Mouse (Mus musculus): ENCODE measurements around the gene Ctnna3. TPM values are rescaled to one million over a fixed set of nuclear protein-coding genes. Genes with fewer than 3 reads are reported as not detected.

Ctnna3 gene
- polyA plus RNA-seq, 1 experiment, result 1.3 TPM

- H3K4me3 ChIP-seq (ENCODE audit: insufficient read depth, low read length), result no peak overlapping the region
Observed at GRCm38 (mm10) chr10:63478946-63479345, 49.0 kb downstream of the Ctnna3 start.

DNA sequence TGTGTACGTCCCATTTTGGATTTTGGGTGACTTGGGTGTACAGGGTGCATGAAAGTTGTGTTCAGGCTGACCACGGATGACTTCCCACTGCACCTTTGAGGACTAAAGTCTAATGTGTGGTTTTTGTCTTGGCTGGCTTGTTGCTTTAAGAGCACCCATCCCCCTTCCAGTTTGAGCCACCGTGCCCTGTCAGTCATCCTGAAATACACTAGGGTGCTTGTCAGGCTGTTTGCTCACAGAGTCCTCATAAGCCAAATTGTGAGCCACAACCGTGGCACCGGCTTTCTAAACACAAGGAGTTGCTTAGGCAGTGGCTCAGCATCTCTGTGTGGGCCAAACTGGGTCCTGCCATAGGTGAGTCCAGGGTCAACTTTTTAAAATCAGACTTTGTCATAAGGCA is 50.2 kb downstream of the Ctnna3 start:
- Histone ChIP-seq H3K4me3 (ENCODE audit: insufficient read depth, low read length) (no peak overlapping the region), H3K4me1 (ENCODE audit: control insufficient read depth, insufficient read depth, low read length) (no peaks in the 10 kb centered on the region), H3K27ac (ENCODE audit: insufficient read depth, low read length) (no peak overlapping the region)
- TF ChIP-seq CTCF (IDR thresholded peaks at IDR 0.05; ENCODE audit: extremely low read depth, insufficient read depth, low read length) (no peak), POLR2A (IDR thresholded peaks at IDR 0.05; ENCODE audit: extremely low read depth, insufficient read depth, low read length) (no peak)

More at GRCm38 (mm10) chr10:63478946-63479345, 49.0 kb downstream of the Ctnna3 start:
- H3K4me1 ChIP-seq (ENCODE audit: control insufficient read depth, insufficient read depth, low read length), result no peaks in the 10 kb centered on the region
- no peak overlapping the region for H3K27ac ChIP-seq (ENCODE audit: insufficient read depth, low read length)
- TF ChIP-seq POLR2A (IDR thresholded peaks at IDR 0.05; ENCODE audit: extremely low read depth, insufficient read depth, low read length) (no peak), CTCF (IDR thresholded peaks at IDR 0.05; ENCODE audit: extremely low read depth, insufficient read depth, low read length) (no peak)

DNA sequence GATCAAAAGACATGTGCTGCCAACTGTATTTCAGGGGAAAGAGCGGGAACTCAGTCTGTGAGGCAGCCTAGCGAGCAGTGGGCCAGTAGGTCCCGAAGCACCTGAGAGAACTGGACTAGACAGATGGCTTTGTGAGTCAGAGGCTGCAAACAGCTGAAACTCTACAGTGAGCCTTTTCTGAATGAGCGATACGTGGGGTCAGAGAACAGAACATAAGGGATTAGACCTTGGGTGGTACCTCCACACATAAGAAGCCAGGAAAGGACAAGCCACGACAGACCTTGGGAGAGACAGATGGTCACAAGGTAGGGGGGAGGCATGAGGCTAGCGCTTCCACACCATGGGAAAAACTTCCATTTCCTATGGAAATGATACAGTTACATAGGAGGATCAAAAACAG is 58.4 kb downstream of the Ctnna3 start:
- Histone ChIP-seq H3K4me1 (ENCODE audit: control insufficient read depth, insufficient read depth, low read length) (no peaks in the 10 kb centered on the region), H3K27ac (ENCODE audit: insufficient read depth, low read length) (no peak overlapping the region), H3K4me3 (ENCODE audit: insufficient read depth, low read length) (no peak overlapping the region)
- no peak for TF ChIP-seq POLR2A (IDR thresholded peaks at IDR 0.05; ENCODE audit: extremely low read depth, insufficient read depth, low read length)
- TF ChIP-seq CTCF (IDR thresholded peaks at IDR 0.05; ENCODE audit: extremely low read depth, insufficient read depth, low read length), result no peak

DNA sequence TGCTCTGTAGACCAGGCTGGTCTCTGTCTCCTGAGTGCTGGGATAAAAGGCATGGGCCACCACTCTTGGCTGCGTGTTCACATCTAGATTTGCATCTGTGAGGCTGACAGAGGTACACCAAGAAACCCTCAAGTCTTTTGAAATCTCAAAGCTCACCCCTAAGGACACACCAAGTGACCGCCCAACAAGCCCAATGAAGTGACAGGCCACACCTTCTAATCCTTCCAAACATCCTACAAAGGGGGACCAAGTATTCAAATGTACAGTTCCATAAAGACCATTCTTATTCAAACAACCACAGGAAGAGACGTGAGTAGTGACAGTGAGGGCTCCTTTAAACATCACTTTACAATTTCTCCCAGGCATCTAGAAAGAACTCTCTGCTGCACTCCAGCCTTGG is 94.1 kb downstream of the Ctnna3 start:
- no peak for TF ChIP-seq CTCF (IDR thresholded peaks at IDR 0.05; ENCODE audit: extremely low read depth, insufficient read depth, low read length)
- TF ChIP-seq POLR2A (IDR thresholded peaks at IDR 0.05; ENCODE audit: extremely low read depth, insufficient read depth, low read length), result no peak
- Histone ChIP-seq H3K27ac (ENCODE audit: insufficient read depth, low read length) (no peak overlapping the region), H3K4me3 (ENCODE audit: insufficient read depth, low read length) (no peak overlapping the region), H3K4me1 (ENCODE audit: control insufficient read depth, insufficient read depth, low read length) (no peaks in the 10 kb centered on the region)

DNA sequence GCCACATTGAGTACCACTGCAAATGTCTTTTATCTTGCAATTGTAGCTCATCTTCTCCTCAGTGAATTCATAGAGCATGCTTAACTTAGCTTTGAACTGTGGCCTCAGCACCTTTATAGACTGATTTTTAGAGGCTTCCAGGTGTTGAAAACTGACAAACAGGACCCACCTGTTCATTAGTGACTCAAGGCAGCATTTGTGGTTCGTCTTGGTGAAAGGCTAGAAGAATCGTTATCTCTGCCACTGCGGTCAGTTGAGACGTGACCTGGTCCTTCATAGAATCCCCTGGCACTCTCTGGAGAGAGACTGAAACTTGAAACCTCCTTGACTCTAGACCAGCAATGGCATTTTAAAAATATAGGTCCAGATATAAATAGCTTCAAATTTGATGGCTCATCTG is 96.1 kb downstream of the Ctnna3 start:
- no peak overlapping the region for H3K27ac ChIP-seq (ENCODE audit: insufficient read depth, low read length)
- H3K4me3 ChIP-seq (ENCODE audit: insufficient read depth, low read length), result no peak overlapping the region
- TF ChIP-seq CTCF (IDR thresholded peaks at IDR 0.05; ENCODE audit: extremely low read depth, insufficient read depth, low read length) (no peak), POLR2A (IDR thresholded peaks at IDR 0.05; ENCODE audit: extremely low read depth, insufficient read depth, low read length) (no peak)
- no peaks in the 10 kb centered on the region for H3K4me1 ChIP-seq (ENCODE audit: control insufficient read depth, insufficient read depth, low read length)

GRCm38 (mm10) chr10:63532381-63532780 is 102.5 kb downstream of the Ctnna3 start:
- no peak for TF ChIP-seq POLR2A (IDR thresholded peaks at IDR 0.05; ENCODE audit: extremely low read depth, insufficient read depth, low read length)
- TF ChIP-seq CTCF (IDR thresholded peaks at IDR 0.05; ENCODE audit: extremely low read depth, insufficient read depth, low read length), result no peak
- Histone ChIP-seq H3K4me1 (ENCODE audit: control insufficient read depth, insufficient read depth, low read length) (no peaks in the 10 kb centered on the region), H3K4me3 (ENCODE audit: insufficient read depth, low read length) (no peak overlapping the region), H3K27ac (ENCODE audit: insufficient read depth, low read length) (no peak overlapping the region)

DNA sequence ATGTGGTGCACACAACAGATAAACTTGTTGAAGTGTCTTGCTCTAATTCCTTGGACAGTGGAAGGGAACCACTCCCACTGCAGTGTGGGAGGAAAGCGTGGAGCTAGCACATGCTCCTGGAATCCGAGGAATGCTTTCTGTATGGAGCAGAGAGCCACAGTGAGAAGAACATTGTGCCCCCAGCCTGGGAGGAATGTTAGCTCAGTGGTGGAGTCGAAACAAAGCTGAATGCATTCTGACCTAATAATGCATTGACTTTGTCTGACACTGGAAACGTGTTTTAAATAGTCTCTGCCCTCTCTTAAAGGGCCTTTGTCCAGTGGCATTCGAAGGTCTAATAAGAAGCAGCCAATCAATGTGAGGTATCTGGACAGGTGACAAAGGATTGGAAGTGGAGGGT is 111.9 kb downstream of the Ctnna3 start:
- H3K4me3 ChIP-seq (ENCODE audit: insufficient read depth, low read length), result no peak overlapping the region
- no peaks in the 10 kb centered on the region for H3K4me1 ChIP-seq (ENCODE audit: control insufficient read depth, insufficient read depth, low read length)
- TF ChIP-seq CTCF (IDR thresholded peaks at IDR 0.05; ENCODE audit: extremely low read depth, insufficient read depth, low read length) (no peak), POLR2A (IDR thresholded peaks at IDR 0.05; ENCODE audit: extremely low read depth, insufficient read depth, low read length) (no peak)
- H3K27ac ChIP-seq (ENCODE audit: insufficient read depth, low read length), result no peak overlapping the region

- TF ChIP-seq CTCF (IDR thresholded peaks at IDR 0.05; ENCODE audit: extremely low read depth, insufficient read depth, low read length) (no peak), POLR2A (IDR thresholded peaks at IDR 0.05; ENCODE audit: extremely low read depth, insufficient read depth, low read length) (no peak)
- no peaks in the 10 kb centered on the region for H3K4me1 ChIP-seq (ENCODE audit: control insufficient read depth, insufficient read depth, low read length)
- no peak overlapping the region for H3K27ac ChIP-seq (ENCODE audit: insufficient read depth, low read length)
- H3K4me3 ChIP-seq (ENCODE audit: insufficient read depth, low read length), result no peak overlapping the region
Observed at GRCm38 (mm10) chr10:63542493-63542892, 112.6 kb downstream of the Ctnna3 start.

DNA sequence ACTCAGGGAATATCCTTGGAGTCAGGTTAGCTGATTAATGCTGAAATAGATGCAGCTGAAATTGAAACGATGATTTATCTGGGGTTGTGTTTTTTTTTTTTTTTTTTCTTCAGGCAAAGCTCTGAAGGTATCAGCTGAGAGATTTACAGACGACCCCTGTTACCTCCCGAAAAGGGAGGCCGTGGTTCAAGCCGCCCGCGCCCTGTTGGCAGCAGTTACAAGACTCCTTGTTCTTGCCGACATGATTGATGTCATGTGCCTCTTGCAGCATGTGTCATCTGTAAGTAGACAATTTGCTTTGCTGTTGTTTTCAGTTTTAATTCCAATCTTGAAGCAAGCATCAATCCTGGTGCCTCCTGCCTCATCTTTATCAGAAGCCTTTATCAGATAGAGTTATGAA is 136.8 kb downstream of the Ctnna3 start:
- Histone ChIP-seq H3K4me1 (ENCODE audit: control insufficient read depth, insufficient read depth, low read length) (no peaks in the 10 kb centered on the region), H3K4me3 (ENCODE audit: insufficient read depth, low read length) (no peak overlapping the region)
- TF ChIP-seq CTCF (IDR thresholded peaks at IDR 0.05; ENCODE audit: extremely low read depth, insufficient read depth, low read length) (no peak), POLR2A (IDR thresholded peaks at IDR 0.05; ENCODE audit: extremely low read depth, insufficient read depth, low read length) (no peak)

GRCm38 (mm10) chr10:63571561-63571960 is 141.7 kb downstream of the Ctnna3 start:
- no peak overlapping the region for H3K27ac ChIP-seq (ENCODE audit: insufficient read depth, low read length)
- H3K4me3 ChIP-seq (ENCODE audit: insufficient read depth, low read length), result no peak overlapping the region
- TF ChIP-seq POLR2A (IDR thresholded peaks at IDR 0.05; ENCODE audit: extremely low read depth, insufficient read depth, low read length) (no peak), CTCF (IDR thresholded peaks at IDR 0.05; ENCODE audit: extremely low read depth, insufficient read depth, low read length) (no peak)
- no peaks in the 10 kb centered on the region for H3K4me1 ChIP-seq (ENCODE audit: control insufficient read depth, insufficient read depth, low read length)

More for the DNA sequence above, 136.8 kb downstream of the Ctnna3 start:
- no peak overlapping the region for H3K27ac ChIP-seq (ENCODE audit: insufficient read depth, low read length)
